Mouse (Mus musculus): ENCODE results near the gene Adamtsl1. TPM values are rescaled to one million over a fixed set of nuclear protein-coding genes. Genes with fewer than 3 reads are reported as not detected.

Adamtsl1 gene
- polyA plus RNA-seq, 2 experiments, result 0.11 to 0.23 TPM

DNA sequence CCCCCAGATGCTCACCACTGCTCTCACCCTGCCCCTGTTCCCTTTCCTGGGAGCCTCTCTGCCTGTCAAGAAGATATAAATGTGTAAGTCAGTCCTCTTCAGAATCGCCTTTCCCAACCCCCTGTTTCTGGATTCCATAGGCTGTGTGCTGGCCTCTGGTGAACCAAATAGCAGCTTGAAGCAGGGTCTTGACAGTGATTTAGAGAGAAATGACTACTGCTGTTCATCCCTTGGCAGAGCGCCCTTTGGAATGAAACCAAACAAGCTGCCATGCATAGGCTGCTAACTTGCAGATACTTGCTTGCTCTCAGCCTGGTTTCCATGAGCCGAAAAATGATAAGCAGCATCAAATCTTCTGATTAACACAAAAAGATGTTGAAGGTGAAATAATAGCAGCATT, 610.4 kb downstream of the Adamtsl1 start:
- WGBS (ENCODE audit: insufficient replicate concordance), result 48% methylated on average over 3 of the region's 3 CpGs
- Histone ChIP-seq H3K9me3 (ENCODE audit: control insufficient read depth, low read length) (no peaks in the 10 kb centered on the region), H3K27me3 (ENCODE audit: control insufficient read depth, insufficient read depth, low read length) (no peaks in the 10 kb centered on the region), H3K36me3 (replicated peaks; ENCODE audit: control insufficient read depth, insufficient read depth, low read depth) (no peaks in the 10 kb centered on the region), H3K9ac (replicated peaks) (no peak overlapping the region), H3K27ac (no peak overlapping the region), H3K4me1 (replicated peaks; ENCODE audit: control insufficient read depth in 2 of 2, insufficient read depth in 2 of 2, low read length in 1 of 2) (no peaks in the 10 kb centered on the region), H3K4me3 (ENCODE audit: insufficient read depth in 1 of 2, low read depth in 2 of 2, low read length in 2 of 2) (no peak overlapping the region), H3K4me2 (ENCODE audit: low read depth) (no peak overlapping the region)
- no peak for ATAC-seq (ENCODE audit: insufficient read depth)
- TF ChIP-seq CTCF (IDR thresholded peaks at IDR 0.05; ENCODE audit: low read depth) (no peak), EP300 (IDR thresholded peaks at IDR 0.05; ENCODE audit: low read depth) (no peak)
- no peak for DNase-seq (ENCODE audit: low read depth in 3 of 3, low spot score in 3 of 3)

DNA sequence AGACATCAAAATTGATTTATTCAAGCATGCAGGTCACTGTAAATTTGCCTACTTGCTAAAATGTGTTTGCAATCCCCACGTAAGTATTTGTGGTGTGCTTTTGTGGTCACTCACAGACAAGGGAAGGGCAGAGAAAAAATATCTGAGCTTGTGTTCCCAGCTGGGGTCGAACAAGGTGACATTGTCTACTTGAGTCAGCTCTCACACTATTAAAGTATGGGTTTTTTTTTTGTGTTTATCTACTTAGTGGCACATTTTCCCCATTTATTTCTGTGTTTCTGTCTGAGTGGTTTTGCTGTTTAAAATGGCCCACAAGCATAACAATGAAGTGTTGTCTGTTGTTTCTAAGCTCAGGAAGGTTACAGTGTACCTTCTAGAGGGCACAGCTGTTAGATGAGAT, 612.7 kb downstream of the Adamtsl1 start:
- Histone ChIP-seq H3K36me3 (replicated peaks; ENCODE audit: control insufficient read depth, insufficient read depth, low read depth) (no peaks in the 10 kb centered on the region), H3K4me3 (ENCODE audit: insufficient read depth in 1 of 2, low read depth in 2 of 2, low read length in 2 of 2) (no peak overlapping the region), H3K27me3 (ENCODE audit: control insufficient read depth, insufficient read depth, low read length) (no peaks in the 10 kb centered on the region), H3K9me3 (ENCODE audit: control insufficient read depth, low read length) (no peaks in the 10 kb centered on the region), H3K4me2 (ENCODE audit: low read depth) (no peak overlapping the region), H3K4me1 (replicated peaks; ENCODE audit: control insufficient read depth in 2 of 2, insufficient read depth in 2 of 2, low read length in 1 of 2) (no peaks in the 10 kb centered on the region), H3K27ac (no peak overlapping the region), H3K9ac (replicated peaks) (no peak overlapping the region)
- DNase-seq (ENCODE audit: low read depth in 3 of 3, low spot score in 3 of 3), result no peak
- no peak for ATAC-seq (ENCODE audit: insufficient read depth)
- 32% methylated on average over 2 of the region's 2 CpGs for WGBS (ENCODE audit: insufficient replicate concordance)
- TF ChIP-seq EP300 (IDR thresholded peaks at IDR 0.05; ENCODE audit: low read depth) (no peak), CTCF (IDR thresholded peaks at IDR 0.05; ENCODE audit: low read depth) (no peak)

DNA sequence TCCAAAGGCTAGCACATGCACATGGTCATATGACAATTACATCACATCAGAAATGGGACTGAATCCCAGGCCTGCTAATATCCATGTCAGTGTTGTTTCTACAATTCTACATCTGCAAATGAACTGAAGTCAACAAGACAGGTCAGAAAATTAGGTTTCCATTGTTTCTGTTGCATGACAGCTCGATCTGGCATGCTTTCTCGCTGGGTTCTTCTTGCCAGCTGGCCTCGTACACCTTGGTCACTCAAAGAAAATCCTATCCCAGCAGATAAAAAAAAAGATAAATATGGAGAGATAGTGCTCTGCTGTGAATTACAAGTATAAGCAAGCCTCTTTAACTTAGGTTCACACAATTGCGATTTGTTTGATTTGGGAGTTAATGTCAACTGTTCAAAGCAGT, 644.6 kb downstream of the Adamtsl1 start:
- Histone ChIP-seq H3K9ac (replicated peaks) (no peak overlapping the region), H3K4me1 (replicated peaks; ENCODE audit: control insufficient read depth in 2 of 2, insufficient read depth in 2 of 2, low read length in 1 of 2) (no peaks in the 10 kb centered on the region), H3K27ac (no peak overlapping the region), H3K27me3 (ENCODE audit: control insufficient read depth, insufficient read depth, low read length) (no peaks in the 10 kb centered on the region), H3K36me3 (replicated peaks; ENCODE audit: control insufficient read depth, insufficient read depth, low read depth) (no peaks in the 10 kb centered on the region), H3K4me3 (ENCODE audit: insufficient read depth in 1 of 2, low read depth in 2 of 2, low read length in 2 of 2) (no peak overlapping the region), H3K9me3 (ENCODE audit: control insufficient read depth, low read length) (no peaks in the 10 kb centered on the region), H3K4me2 (ENCODE audit: low read depth) (no peak overlapping the region)
- DNase-seq (ENCODE audit: low read depth in 3 of 3, low spot score in 3 of 3) (no peak), ATAC-seq (ENCODE audit: insufficient read depth) (no peak)
- WGBS (ENCODE audit: insufficient replicate concordance), result 52% methylated on average over 4 of the region's 4 CpGs
- TF ChIP-seq EP300 (IDR thresholded peaks at IDR 0.05; ENCODE audit: low read depth) (no peak), CTCF (IDR thresholded peaks at IDR 0.05; ENCODE audit: low read depth) (no peak)

DNA sequence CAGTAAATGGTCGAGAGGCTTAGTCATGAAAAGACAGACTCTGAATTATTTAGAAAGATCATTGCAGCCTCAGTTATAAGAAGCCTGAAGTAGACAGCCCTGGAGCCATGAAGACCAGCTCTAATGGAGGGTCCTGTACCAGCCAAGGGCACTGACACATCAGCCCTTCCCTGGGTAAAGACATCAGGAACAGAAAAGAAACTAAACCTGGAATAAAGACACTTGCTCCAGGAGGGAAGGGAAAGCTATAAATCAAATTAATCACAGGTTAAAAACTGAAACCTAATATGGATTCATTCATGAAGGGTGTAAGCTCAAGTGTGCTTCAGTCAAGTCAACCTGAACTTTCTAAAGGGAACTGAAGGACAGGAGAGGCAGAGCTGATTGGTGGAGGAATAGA, 645.4 kb downstream of the Adamtsl1 start:
- no peak overlapping the region for H3K4me2 ChIP-seq (ENCODE audit: low read depth)
- DNase-seq (ENCODE audit: low read depth in 3 of 3, low spot score in 3 of 3) (no peak), ATAC-seq (ENCODE audit: insufficient read depth) (no peak)

DNA sequence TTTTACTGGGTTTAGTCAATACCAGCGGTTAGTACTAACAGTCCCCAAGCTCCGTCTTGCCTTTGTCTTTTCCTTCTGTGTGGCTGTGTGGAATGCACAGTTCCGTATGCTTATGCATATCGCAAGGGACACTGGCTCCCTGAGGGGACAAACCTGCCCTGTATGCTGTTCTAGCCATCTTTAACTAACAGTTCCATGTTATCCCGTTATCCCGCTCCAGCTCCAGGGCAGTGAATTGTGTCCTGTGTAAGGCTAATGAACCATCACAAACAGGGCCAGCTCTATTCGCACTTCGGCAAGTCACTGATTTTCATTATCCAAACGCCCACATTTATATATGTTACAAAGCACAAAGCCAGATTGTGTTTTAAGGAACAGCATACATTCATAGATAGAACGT, 656.8 kb downstream of the Adamtsl1 start:
- no peak for TF ChIP-seq EP300 (IDR thresholded peaks at IDR 0.05; ENCODE audit: low read depth)
- no peak for TF ChIP-seq CTCF (IDR thresholded peaks at IDR 0.05; ENCODE audit: low read depth)
- no peak overlapping the region for H3K4me3 ChIP-seq (ENCODE audit: insufficient read depth in 1 of 2, low read depth in 2 of 2, low read length in 2 of 2)
- ATAC-seq (ENCODE audit: insufficient read depth) (no peak), DNase-seq (ENCODE audit: low read depth in 3 of 3, low spot score in 3 of 3) (no peak)
- H3K4me1 ChIP-seq (replicated peaks; ENCODE audit: control insufficient read depth in 2 of 2, insufficient read depth in 2 of 2, low read length in 1 of 2), result no peaks in the 10 kb centered on the region
- no peak overlapping the region for H3K9ac ChIP-seq (replicated peaks)
- H3K4me2 ChIP-seq (ENCODE audit: low read depth), result no peak overlapping the region
- no peaks in the 10 kb centered on the region for H3K27me3 ChIP-seq (ENCODE audit: control insufficient read depth, insufficient read depth, low read length)
- 71% methylated on average over 10 of the region's 10 CpGs for WGBS (ENCODE audit: insufficient replicate concordance)
- no peaks in the 10 kb centered on the region for H3K36me3 ChIP-seq (replicated peaks; ENCODE audit: control insufficient read depth, insufficient read depth, low read depth)
- H3K9me3 ChIP-seq (ENCODE audit: control insufficient read depth, low read length), result no peaks in the 10 kb centered on the region
- H3K27ac ChIP-seq, result no peak overlapping the region

More for the DNA sequence above, 645.4 kb downstream of the Adamtsl1 start:
- no peak overlapping the region for H3K4me3 ChIP-seq (ENCODE audit: insufficient read depth in 1 of 2, low read depth in 2 of 2, low read length in 2 of 2)
- 28% methylated on average over 1 of the region's 1 CpGs for WGBS (ENCODE audit: insufficient replicate concordance)
- TF ChIP-seq CTCF (IDR thresholded peaks at IDR 0.05; ENCODE audit: low read depth), result no peak
- no peak for TF ChIP-seq EP300 (IDR thresholded peaks at IDR 0.05; ENCODE audit: low read depth)
- no peak overlapping the region for H3K9ac ChIP-seq (replicated peaks)
- H3K4me1 ChIP-seq (replicated peaks; ENCODE audit: control insufficient read depth in 2 of 2, insufficient read depth in 2 of 2, low read length in 1 of 2), result no peaks in the 10 kb centered on the region
- H3K27me3 ChIP-seq (ENCODE audit: control insufficient read depth, insufficient read depth, low read length), result no peaks in the 10 kb centered on the region
- no peaks in the 10 kb centered on the region for H3K9me3 ChIP-seq (ENCODE audit: control insufficient read depth, low read length)
- no peaks in the 10 kb centered on the region for H3K36me3 ChIP-seq (replicated peaks; ENCODE audit: control insufficient read depth, insufficient read depth, low read depth)
- H3K27ac ChIP-seq, result no peak overlapping the region
